Mouse (Mus musculus): ENCODE data around the gene Ppp2r5d. TPM values are rescaled to one million over a fixed set of nuclear protein-coding genes. Genes with fewer than 3 reads are reported as not detected.

The Ppp2r5d gene
- polyA plus RNA-seq, 1 experiment = 42.6 TPM

- DNase-seq (ENCODE audit: low spot score) = peak; percentile 99
Observed at GRCm38 (mm10) chr17:46645561-46646321, 59.2 kb downstream of the Ppp2r5d start, which contains the start of the genes Klc4 and Mrpl2. Klc4 (minus strand) TSS chr17:46646022. Mrpl2 (plus strand) TSS chr17:46646229.

- DNase-seq (ENCODE audit: low spot score) = peak; percentile 49
Observed at GRCm38 (mm10) chr17:46644916-46645475, 59.9 kb downstream of the Ppp2r5d start.

- DNase-seq (ENCODE audit: low spot score) = no peak
Observed at GRCm38 (mm10) chr17:46644152-46644805, 60.6 kb downstream of the Ppp2r5d start.

- no peak for DNase-seq (ENCODE audit: low spot score)
Observed at GRCm38 (mm10) chr17:46642060-46642459, 62.9 kb downstream of the Ppp2r5d start.

- DNase-seq (ENCODE audit: low spot score) = no peak
Observed at GRCm38 (mm10) chr17:46639929-46640328, 65.0 kb downstream of the Ppp2r5d start.

- no peak for DNase-seq (ENCODE audit: low spot score)
Observed at GRCm38 (mm10) chr17:46636831-46637523, 67.9 kb downstream of the Ppp2r5d start.

Other genes with a start within 250 kb of the Ppp2r5d start
- gene Ttbk1, start 217.4 kb downstream of the Ppp2r5d start, polyA plus RNA-seq (2012; rRNA removed) = 0.06 and 0.07 TPM in 2 replicates
- 6.1 and 7.0 TPM in 2 replicates for gene Dnph1, start 208.4 kb downstream of the Ppp2r5d start, polyA plus RNA-seq (2012; rRNA removed)
- gene Cul9, start 158.7 kb downstream of the Ppp2r5d start, polyA plus RNA-seq (2012; rRNA removed) = 22.9 and 29.3 TPM in 2 replicates
- 122 and 145 TPM in 2 replicates for gene Srf, start 148.9 kb downstream of the Ppp2r5d start, polyA plus RNA-seq (2012; rRNA removed)
- gene Ptk7, start 75.6 kb downstream of the Ppp2r5d start, polyA plus RNA-seq (2012; rRNA removed) = 14.9 and 21.1 TPM in 2 replicates
- gene Klc4, start 59.1 kb downstream of the Ppp2r5d start, polyA plus RNA-seq (2012; rRNA removed) = 16.5 and 21.6 TPM in 2 replicates
- gene Mrpl2, start 58.9 kb downstream of the Ppp2r5d start, polyA plus RNA-seq (2012; rRNA removed) = 49.8 and 54.6 TPM in 2 replicates
- gene Cul7, start 54.8 kb downstream of the Ppp2r5d start, polyA plus RNA-seq (2012; rRNA removed) = 23.5 and 29.9 TPM in 2 replicates
- gene Rrp36, start 30.8 kb downstream of the Ppp2r5d start, polyA plus RNA-seq (2012; rRNA removed) = 37.1 and 44.6 TPM in 2 replicates
- 99.0 and 106 TPM in 2 replicates for gene Mea1, start 26.3 kb downstream of the Ppp2r5d start, polyA plus RNA-seq (2012; rRNA removed)
- 56.6 and 59.4 TPM in 2 replicates for gene Klhdc3, start 24.2 kb downstream of the Ppp2r5d start, polyA plus RNA-seq (2012; rRNA removed)
- 30.1 and 34.3 TPM in 2 replicates for gene Pex6, start 6.4 kb upstream of the Ppp2r5d start, polyA plus RNA-seq (2012; rRNA removed)
- 0.78 and 1.2 TPM in 2 replicates for gene Gnmt, start 24.1 kb upstream of the Ppp2r5d start, polyA plus RNA-seq (2012; rRNA removed)
- gene Cnpy3, start 47.1 kb upstream of the Ppp2r5d start, polyA plus RNA-seq (2012; rRNA removed) = 64.3 and 66.7 TPM in 2 replicates
- 0.06 TPM in 1 of 2 replicates, not detected in the other for gene Ptcra, start 58.6 kb upstream of the Ppp2r5d start, polyA plus RNA-seq (2012; rRNA removed)
- gene 2310039H08Rik, start 67.5 kb upstream of the Ppp2r5d start, polyA plus RNA-seq (2012; rRNA removed) = 38.8 and 48.8 TPM in 2 replicates
- 66.8 and 70.0 TPM in 2 replicates for gene Rpl7l1, start 77.6 kb upstream of the Ppp2r5d start, polyA plus RNA-seq (2012; rRNA removed)
- gene Bicral, start 153.4 kb upstream of the Ppp2r5d start, polyA plus RNA-seq (2012; rRNA removed) = 9.1 and 15.2 TPM in 2 replicates
- 20.3 and 21.5 TPM in 2 replicates for gene Tbcc, start 185.6 kb upstream of the Ppp2r5d start, polyA plus RNA-seq (2012; rRNA removed)
- gene Prph2, start 205.3 kb upstream of the Ppp2r5d start, polyA plus RNA-seq (2012; rRNA removed) = not detected in 2 replicates

Data from urinary bladder, adult 2 months (tissue).